Mouse (Mus musculus) brain, embryonic 14.5 days (tissue): ENCODE data around the gene Alg1.

Source experiments
- CTCF ChIP-seq: fragments of 200-500 bp; IDR thresholded peaks from 2 replicates; pipeline ENCODE4 v1.5.1; 2012; ENCODE audit warnings: inconsistent platforms, mild to moderate bottlenecking, moderate library complexity, borderline replicate concordance; ENCODE audit not compliant: insufficient read depth, insufficient read length; ENCODE audit errors: extremely low read depth
- POLR2A ChIP-seq: fragments of 200-500 bp; IDR thresholded peaks from 2 replicates; pipeline ENCODE4 v1.6.1; 2012; ENCODE audit warnings: mild to moderate bottlenecking, inconsistent platforms, borderline replicate concordance; ENCODE audit not compliant: poor library complexity, insufficient read depth, insufficient read length, severe bottlenecking; ENCODE audit errors: extremely low read depth

DNA sequence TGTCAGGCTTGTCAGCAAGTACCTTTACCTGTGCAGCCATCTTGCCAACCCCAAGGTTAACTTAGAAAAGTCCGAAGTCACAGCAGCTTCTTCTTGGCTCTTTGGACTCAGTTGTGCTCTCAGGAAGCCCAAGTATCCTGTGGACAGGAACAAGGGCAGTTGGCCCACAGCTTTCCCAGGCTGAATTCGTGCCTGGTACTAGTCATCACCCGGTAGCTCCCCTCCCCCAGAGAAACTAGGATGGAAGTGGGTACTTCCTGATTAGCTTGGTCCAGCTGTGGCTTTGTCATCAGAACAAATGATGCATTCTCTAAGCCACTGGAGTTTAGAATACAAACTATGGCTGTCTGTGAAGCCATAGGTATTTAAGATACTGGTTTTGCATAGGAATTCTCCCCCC is 52.0 kb downstream of the Alg1 start:
- TF ChIP-seq CTCF (no peak), POLR2A (no peak)
